Mouse (Mus musculus) lung, postnatal 0 days (tissue): Measurements from ENCODE around the gene Ap2b1. TPM values are rescaled to one million over a fixed set of nuclear protein-coding genes. Genes with fewer than 3 reads are reported as not detected.
A peak's percentile ranks its signal among the peaks of the same experiment; 100 is the strongest.
"Not testable (repeated sequence)": the region's sequence is repeated elsewhere in the genome, so short reads cannot be mapped to it uniquely, and the experiment has no call there.

Source experiments
- ATAC-seq: fragments of 200-750 bp; cut with Nextera tagmentation; 2 replicates; pipeline ENCODE4 v1.8.0; 2017; ENCODE audit warnings: moderate library complexity
- DNase-seq: peaks from one replicate; pipeline ENCODE4 v3.0.0-alpha.2; 2016; ENCODE audit warnings: low spot score
- H3K27ac ChIP-seq: fragments of 300-500 bp; sonication (generic); 2 replicates; pipeline ENCODE4 v1.5.1; 2014; ENCODE audit warnings: antibody characterized with exemption, mild to moderate bottlenecking, low read length, mixed read lengths
- H3K27me3 ChIP-seq: fragments of 300-500 bp; sonication (generic); replicated peaks from 2 replicates; pipeline ENCODE4 v1.6.1; 2014; ENCODE audit warnings: low read length, mixed read lengths; ENCODE audit not compliant: insufficient read depth
- H3K36me3 ChIP-seq: fragments of 300-500 bp; sonication (generic); 2 replicates; pipeline ENCODE4 v1.6.1; 2014; ENCODE audit warnings: low read length, mixed read lengths; ENCODE audit not compliant: insufficient read depth
- H3K4me1 ChIP-seq: fragments of 300-500 bp; sonication (generic); 2 replicates; pipeline ENCODE4 v1.6.1; 2014; ENCODE audit warnings: antibody characterized with exemption, low read depth, low read length, mixed read lengths; ENCODE audit not compliant: insufficient read depth
- H3K4me2 ChIP-seq: fragments of 300-500 bp; sonication (generic); replicated peaks from 2 replicates; pipeline ENCODE4 v1.6.1; 2014; ENCODE audit warnings: low read depth, mild to moderate bottlenecking, low read length, moderate library complexity, mixed read lengths
- H3K4me3 ChIP-seq: fragments of 300-500 bp; sonication (generic); 2 replicates; pipeline ENCODE4 v1.5.1; 2014; ENCODE audit warnings: low read depth, low read length
- H3K9ac ChIP-seq: fragments of 300-500 bp; sonication (generic); replicated peaks from 2 replicates; pipeline ENCODE4 v1.6.1; 2014; ENCODE audit warnings: low read depth, mild to moderate bottlenecking
- H3K9me3 ChIP-seq: fragments of 300-500 bp; sonication (generic); 2 replicates; pipeline ENCODE4 v1.6.1; 2016; ENCODE audit warnings: low read length, mixed read lengths
- CTCF ChIP-seq: IDR thresholded peaks from 2 replicates; pipeline ENCODE4 v1.5.1; 2016; ENCODE audit warnings: antibody characterized with exemption, mild to moderate bottlenecking
- EP300 ChIP-seq: IDR thresholded peaks from 2 replicates; pipeline ENCODE4 v1.6.1; 2016; ENCODE audit warnings: antibody characterized with exemption, mild to moderate bottlenecking, control low read depth
- WGBS: fragments of 180-500 bp; shearing (Covaris S2); extraction: QIAGEN DNeasy Blood & Tissue Kit; methylation state at CpG from one replicate; pipeline ENCODE4 v1.1.7; 2014; 5-methylcytosine and 5-hydroxymethylcytosine counted together
- polyA plus RNA-seq: library from polyadenylated mRNA; unstranded; fragments of >200 nt; fragmentation: Nextera tagmentation; extraction: Ambion mirVana; gene quantifications from 2 replicates; pipeline ENCODE4 v1.2.1, GENCODE M21; 2015

Ap2b1 gene
- polyA plus RNA-seq, 1 experiment from 2014 or later = 26.5 TPM

DNA sequence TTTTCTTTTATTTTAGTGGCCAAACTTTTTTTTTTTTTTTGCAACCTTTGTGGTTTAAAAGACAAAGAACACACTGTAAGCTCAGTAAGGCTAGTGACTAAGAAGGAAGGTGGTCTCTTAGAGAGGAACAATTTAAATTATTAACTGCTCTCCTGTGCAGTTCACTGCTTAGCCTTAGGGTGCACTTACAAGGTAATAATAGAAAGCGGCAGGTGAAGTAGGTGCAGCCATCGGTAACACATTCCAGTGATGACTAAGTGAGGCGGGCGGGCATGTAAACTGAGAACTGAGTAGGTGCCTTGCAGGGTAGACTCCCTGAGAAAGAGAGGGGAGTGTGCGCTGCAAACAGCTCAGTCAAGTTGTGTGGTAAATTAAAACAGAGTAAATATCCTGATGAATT, 4.9 kb downstream of the Ap2b1 start:
- Histone ChIP-seq H3K4me2 (peak overlapping the region; percentile 71), H3K4me3 (peak overlapping the region; percentile 98; the same call in 1 of the 2 replicates), H3K4me1 (no peaks in the 10 kb centered on the region; the same call in 1 of the 2 replicates), H3K27me3 (no peaks in the 10 kb centered on the region), H3K27ac (no peak overlapping the region), H3K9ac (peak overlapping the region; percentile 2; the same call in 1 of the 2 replicates), H3K9me3 (no peaks in the 10 kb centered on the region), H3K36me3 (no peaks in the 10 kb centered on the region)
- peak; percentile 29 for ATAC-seq
- peak; percentile 78 for DNase-seq
- WGBS = 39% methylated on average over 5 of the region's 5 CpGs
- TF ChIP-seq EP300 (peak; percentile 40; the same call in 1 of the 2 replicates), CTCF (0 out of 2 replicates have a peak, but pooled peaks have one; percentile 18)

- no peak overlapping the region for H3K4me2 ChIP-seq
- H3K4me3 ChIP-seq = no peak overlapping the region
- H3K9me3 ChIP-seq = no peaks in the 10 kb centered on the region
- 89% methylated on average over 2 of the region's 2 CpGs for WGBS
- no peaks in the 10 kb centered on the region for H3K36me3 ChIP-seq
- no peak overlapping the region for H3K27ac ChIP-seq
- no peaks in the 10 kb centered on the region; the same call in 1 of the 2 replicates for H3K4me1 ChIP-seq
- DNase-seq (no peak), ATAC-seq (no peak)
- H3K9ac ChIP-seq = 0 out of 2 replicates have a peak overlapping the region, but pooled peaks have one; percentile 2
- H3K27me3 ChIP-seq = no peaks in the 10 kb centered on the region
- TF ChIP-seq EP300 = no peak
- TF ChIP-seq CTCF = no peak
Measured at GRCm38 (mm10) chr11:83304485-83304884, 5.7 kb downstream of the Ap2b1 start.

GRCm38 (mm10) chr11:83306700-83307253, 8.0 kb downstream of the Ap2b1 start:
- no peak overlapping the region for H3K4me3 ChIP-seq
- TF ChIP-seq EP300 (no peak), CTCF (no peak)
- H3K4me2 ChIP-seq = no peak overlapping the region
- no peak overlapping the region for H3K27ac ChIP-seq
- WGBS = 69% methylated on average over 4 of the region's 4 CpGs
- H3K36me3 ChIP-seq = no peaks in the 10 kb centered on the region
- no peaks in the 10 kb centered on the region for H3K27me3 ChIP-seq
- H3K9me3 ChIP-seq = no peaks in the 10 kb centered on the region
- H3K4me1 ChIP-seq = no peaks in the 10 kb centered on the region; the same call in 1 of the 2 replicates
- DNase-seq (no peak), ATAC-seq (no peak)
- no peak overlapping the region for H3K9ac ChIP-seq

- ATAC-seq = no peak
- no peak for DNase-seq
Measured at GRCm38 (mm10) chr11:83312471-83312870, 13.6 kb downstream of the Ap2b1 start.

DNA sequence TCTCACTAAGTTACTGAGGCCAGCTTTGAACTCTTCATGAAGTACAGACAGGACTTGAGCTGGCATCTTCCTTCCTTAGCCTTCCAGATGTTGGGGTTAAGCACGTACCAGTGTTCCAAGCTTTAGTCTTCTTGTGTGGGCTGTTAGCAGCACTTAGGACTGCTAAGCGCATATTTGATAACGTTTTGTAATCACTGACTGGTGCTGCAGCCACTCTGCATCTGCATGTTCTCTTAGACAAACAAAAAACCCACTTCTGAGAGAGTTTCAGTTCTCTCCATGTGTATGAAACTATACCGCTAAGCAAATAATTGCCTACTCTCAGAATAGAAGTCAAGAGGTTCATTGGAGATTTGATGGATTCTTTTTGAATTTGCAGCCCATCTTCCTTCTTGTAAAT, 20.2 kb downstream of the Ap2b1 start:
- H3K36me3 ChIP-seq = peaks cover 24% of the 10 kb centered on the region
- H3K9ac ChIP-seq = no peak overlapping the region
- H3K4me2 ChIP-seq = no peak overlapping the region
- TF ChIP-seq EP300 (no peak), CTCF (no peak)
- H3K9me3 ChIP-seq = no peaks in the 10 kb centered on the region
- no peaks in the 10 kb centered on the region; the same call in 1 of the 2 replicates for H3K4me1 ChIP-seq
- DNase-seq (peak; percentile 64), ATAC-seq (peak; percentile 65)
- H3K27me3 ChIP-seq = no peaks in the 10 kb centered on the region
- H3K4me3 ChIP-seq = no peak overlapping the region
- 53% methylated on average over 4 of the region's 4 CpGs for WGBS
- H3K27ac ChIP-seq = no peak overlapping the region

More at GRCm38 (mm10) chr11:83312471-83312870, 13.6 kb downstream of the Ap2b1 start:
- H3K9me3 ChIP-seq = no peaks in the 10 kb centered on the region
- 64% methylated on average over 5 of the region's 5 CpGs for WGBS
- H3K4me2 ChIP-seq = no peak overlapping the region
- H3K4me1 ChIP-seq = no peaks in the 10 kb centered on the region
- no peaks in the 10 kb centered on the region for H3K27me3 ChIP-seq
- no peak overlapping the region for H3K27ac ChIP-seq
- peaks cover 3% of the 10 kb centered on the region; the same call in 1 of the 2 replicates for H3K36me3 ChIP-seq
- no peak overlapping the region for H3K9ac ChIP-seq
- H3K4me3 ChIP-seq = no peak overlapping the region
- TF ChIP-seq CTCF (no peak), EP300 (no peak)

DNA sequence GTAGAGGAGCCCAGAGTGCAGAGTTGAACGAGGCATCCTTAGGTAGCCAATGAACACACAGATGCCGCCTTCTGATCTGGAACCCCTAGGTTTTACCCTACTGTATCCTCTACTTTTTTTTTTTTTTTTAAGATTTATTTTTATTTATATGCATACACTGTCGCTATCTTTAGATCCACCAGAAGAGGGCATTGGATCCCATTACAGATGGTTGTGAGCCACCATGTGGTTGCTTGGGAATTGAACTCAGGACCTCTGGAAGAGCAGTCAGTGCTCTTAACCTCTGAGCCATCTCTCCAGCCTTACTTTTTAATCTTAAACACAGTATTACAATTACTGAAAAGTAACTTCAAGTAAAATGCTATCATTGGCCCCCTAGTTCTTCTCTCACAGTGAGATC, 27.9 kb downstream of the Ap2b1 start:
- not testable (repeated sequence) for H3K9me3 ChIP-seq, H3K27me3 ChIP-seq, H3K9ac ChIP-seq, H3K4me3 ChIP-seq, H3K4me1 ChIP-seq, ATAC-seq, H3K27ac ChIP-seq, H3K4me2 ChIP-seq, DNase-seq
- WGBS = 87% methylated on average over 3 of the region's 3 CpGs
- peaks cover 52% of the 10 kb centered on the region for H3K36me3 ChIP-seq
